8 mouse cellular contexts compared by ENCODE assay signal in the genomic region with DNA sequence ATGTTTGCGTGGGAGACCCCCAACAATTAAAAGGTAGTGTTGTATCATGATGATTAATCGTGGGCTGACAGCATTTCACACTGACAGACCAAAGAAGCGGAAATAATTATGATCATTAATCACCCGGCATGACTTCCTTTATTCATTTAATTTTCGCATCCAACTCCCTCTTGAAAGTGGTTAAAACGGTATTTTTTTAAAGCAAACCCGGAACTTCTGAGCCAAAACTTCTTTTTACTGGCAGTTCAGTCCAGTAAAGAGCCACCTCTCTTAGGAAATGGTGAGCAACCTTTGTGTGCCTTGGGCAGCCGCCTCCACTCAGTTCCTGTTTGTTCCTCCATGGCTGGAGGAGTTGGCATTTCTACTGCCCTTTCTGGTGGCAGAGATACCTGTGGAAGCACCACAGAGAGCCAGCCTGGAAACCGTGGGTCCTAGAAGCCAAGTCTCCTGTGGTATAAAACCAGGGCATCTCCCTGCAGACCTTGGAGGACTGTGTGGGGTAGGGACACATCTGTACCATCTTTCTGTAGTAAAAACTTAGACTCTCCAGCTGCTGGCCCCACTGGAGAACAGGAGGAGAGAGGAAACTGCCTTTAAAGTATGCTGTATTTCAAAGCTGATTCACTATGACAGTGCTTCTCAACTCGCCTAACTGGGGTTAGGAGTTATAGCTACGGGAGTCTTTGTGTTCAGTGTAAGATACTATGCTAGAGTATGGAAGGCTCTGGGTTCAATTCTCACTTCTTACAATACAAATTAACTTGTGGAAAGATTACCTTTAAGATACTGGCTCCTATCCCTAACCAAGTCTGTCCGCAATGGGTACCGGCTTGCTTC. TPM values are rescaled to one million over a fixed set of nuclear protein-coding genes. Genes with fewer than 3 reads are reported as not detected.
A peak's percentile ranks its signal among the peaks of the same experiment; 100 is the strongest.
DNase-seq lines count a peak whose midpoint lies in the region; ATAC-seq and TF ChIP-seq lines count a peak whose summit lies in the region.

No protein-coding gene starts in this region.

- no peak for TF ChIP-seq CTCF in forebrain, postnatal 0 days (IDR thresholded peaks at IDR 0.05; ENCODE audit: low read depth)
- no peak for TF ChIP-seq CTCF in kidney, postnatal 0 days (IDR thresholded peaks at IDR 0.05; ENCODE audit: low read depth)

- peak overlapping the region; percentile 80 for H3K4me2 ChIP-seq in forebrain, postnatal 0 days (ENCODE audit: low read depth)
- peak overlapping the region; percentile 93 for H3K4me2 ChIP-seq in kidney, postnatal 0 days (ENCODE audit: low read length)

- H3K36me3 ChIP-seq in forebrain, postnatal 0 days (ENCODE audit: insufficient read depth) = no peaks in the 10 kb centered on the region
- H3K36me3 ChIP-seq in kidney, postnatal 0 days (ENCODE audit: insufficient read depth, low read length) = no peaks in the 10 kb centered on the region

- H3K27ac ChIP-seq in forebrain, postnatal 0 days (ENCODE audit: low read depth, low read length) = peak overlapping the region; percentile 87
- H3K27ac ChIP-seq in kidney, postnatal 0 days = peak overlapping the region; percentile 93

- WGBS in forebrain, postnatal 0 days = 38% methylated on average over 13 of the region's 13 CpGs
- WGBS in kidney, postnatal 0 days = 19% methylated on average over 13 of the region's 13 CpGs

- H3K9ac ChIP-seq in forebrain, postnatal 0 days = peak overlapping the region; percentile 84
- H3K9ac ChIP-seq in kidney, postnatal 0 days (ENCODE audit: low read depth, low read length) = peak overlapping the region; percentile 94

- DNase-seq in heart, adult 18-20 months = peak; percentile 40 to 50
- no peak for DNase-seq in heart, adult 8-10 months (ENCODE audit: low spot score)
- DNase-seq in adrenal gland, postnatal 10 days = peak; percentile 45
- no peak for DNase-seq in forebrain, postnatal 0 days
- peak; percentile 70 for DNase-seq in kidney, postnatal 0 days (ENCODE audit: low spot score)
- DNase-seq in thymus, postnatal 4 days = peak; percentile 32
- DNase-seq in urinary bladder, postnatal 4 days (ENCODE audit: low spot score in 2 of 2) = no peak

- H3K4me3 ChIP-seq in forebrain, postnatal 0 days (ENCODE audit: low read depth, low read length) = peak overlapping the region; percentile 78
- peak overlapping the region; percentile 97 for H3K4me3 ChIP-seq in kidney, postnatal 0 days (replicated peaks; ENCODE audit: low read depth, low read length)

- no peaks in the 10 kb centered on the region for H3K9me3 ChIP-seq in forebrain, postnatal 0 days (ENCODE audit: low read length)
- no peaks in the 10 kb centered on the region for H3K9me3 ChIP-seq in kidney, postnatal 0 days (replicated peaks; ENCODE audit: low read length)

- H3K27me3 ChIP-seq in forebrain, postnatal 0 days (ENCODE audit: insufficient read depth, low read length) = no peaks in the 10 kb centered on the region
- no peaks in the 10 kb centered on the region for H3K27me3 ChIP-seq in kidney, postnatal 0 days (ENCODE audit: insufficient read depth, low read length)

- no peak for ATAC-seq in forebrain, postnatal 0 days
- no peak for ATAC-seq in kidney, postnatal 0 days (replicated peaks; ENCODE audit: low FRiP score, low read depth)
- ATAC-seq in megakaryocyte-erythroid progenitor cell, adult 5-6 weeks (replicated peaks; ENCODE audit: low FRiP score, low TSS enrichment, poor library complexity, severe bottlenecking) = peak; percentile 28; the same call in 1 of the 2 replicates

- H3K4me1 ChIP-seq in forebrain, postnatal 0 days (ENCODE audit: insufficient read depth) = peaks cover 3% of the 10 kb centered on the region; the same call in 1 of the 2 replicates
- 0 out of 2 replicates have a peak, but pooled peaks cover 3% of the 10 kb centered on the region for H3K4me1 ChIP-seq in kidney, postnatal 0 days (replicated peaks; ENCODE audit: insufficient read depth, low read length)

RNA-seq across cellular contexts. Expression of gene Dap, which starts 0.9 kb away (rescaled TPM):
- 10 to 100 TPM; 18.4 to 23.9 TPM for total RNA-seq in heart, adult 18-20 months (2021)
- total RNA-seq in heart, adult 8-10 months (2022) = 10 to 100 TPM; 19.5 to 22.3 (median 20.7) TPM
- 10 to 100 TPM; 71.1 to 81.2 TPM for total RNA-seq in adrenal gland, postnatal 10 days (2021)
- total RNA-seq in forebrain, postnatal 0 days (2014; rRNA removed) = 14.1 and 16.1 TPM in 2 replicates
- polyA plus RNA-seq in forebrain, postnatal 0 days (2015; fragmentation: Nextera tagmentation; extraction: Ambion mirVana) = 21.1 and 22.6 TPM in 2 replicates
- 127 and 131 TPM in 2 replicates for polyA plus RNA-seq in kidney, postnatal 0 days (2015; fragmentation: Nextera tagmentation; extraction: Ambion mirVana)
- total RNA-seq in megakaryocyte-erythroid progenitor cell, adult 5-6 weeks (2014; fragmentation: Nextera tagmentation) = 59.5 and 59.6 TPM in 2 replicates
- total RNA-seq in megakaryocyte-erythroid progenitor cell, adult 5-6 weeks (2017) = 59.5 and 64.0 TPM in 2 replicates

Comparison
In these comparisons a context has a peak if more than half of its experiments do, and no peak if none do; other contexts are left out.
1. DNase-seq: peak in heart, adult 18-20 months (2 of 2), adrenal gland, postnatal 10 days (single experiment), kidney, postnatal 0 days (single experiment) and thymus, postnatal 4 days (single experiment); none in heart, adult 8-10 months (single experiment), forebrain, postnatal 0 days (single experiment) and urinary bladder, postnatal 4 days (0 of 2).